Mouse (Mus musculus) liver, postnatal 0 days (tissue): ENCODE data around the gene Rnf135. TPM values are rescaled to one million over a fixed set of nuclear protein-coding genes. Genes with fewer than 3 reads are reported as not detected.

Experiments used
- ATAC-seq: fragments of 200-750 bp; cut with Nextera tagmentation; 2 replicates; pipeline ENCODE4 v1.8.0; 2017; ENCODE audit warnings: mild to moderate bottlenecking, moderate library complexity
- DNase-seq: peaks from one replicate; pipeline ENCODE4 v3.0.0-alpha.2; 2016
- H3K27ac ChIP-seq: fragments of 300-500 bp; sonication (generic); 2 replicates; pipeline ENCODE4 v1.5.1; 2014; ENCODE audit warnings: antibody characterized with exemption, moderate library complexity, mild to moderate bottlenecking, low read depth
- H3K27me3 ChIP-seq: fragments of 300-500 bp; sonication (generic); 2 replicates; pipeline ENCODE4 v1.6.1; 2014; ENCODE audit warnings: low read length, control low read depth, mixed read lengths; ENCODE audit not compliant: insufficient read depth
- H3K36me3 ChIP-seq: fragments of 300-500 bp; sonication (generic); replicated peaks from 2 replicates; pipeline ENCODE4 v1.6.1; 2014; ENCODE audit warnings: mild to moderate bottlenecking, control low read depth, low read length, moderate library complexity, mixed read lengths; ENCODE audit not compliant: insufficient read depth
- H3K4me1 ChIP-seq: fragments of 300-500 bp; sonication (generic); 2 replicates; pipeline ENCODE4 v1.6.1; 2014; ENCODE audit warnings: antibody characterized with exemption, mild to moderate bottlenecking, control low read depth; ENCODE audit not compliant: insufficient read depth
- H3K4me2 ChIP-seq: fragments of 300-500 bp; sonication (generic); 2 replicates; pipeline ENCODE4 v1.6.1; 2014; ENCODE audit warnings: low read depth, mild to moderate bottlenecking, low read length, moderate library complexity, mixed read lengths
- H3K4me3 ChIP-seq: fragments of 300-500 bp; sonication (generic); 2 replicates; pipeline ENCODE4 v1.5.1; 2014; ENCODE audit warnings: low read depth, low read length
- H3K9ac ChIP-seq: fragments of 300-500 bp; sonication (generic); replicated peaks from 2 replicates; pipeline ENCODE4 v1.6.1; 2014; ENCODE audit warnings: mild to moderate bottlenecking, moderate library complexity
- H3K9me3 ChIP-seq: fragments of 300-500 bp; sonication (generic); 2 replicates; pipeline ENCODE4 v1.6.1; 2016; ENCODE audit warnings: mild to moderate bottlenecking, control low read depth, low read length, mixed read lengths
- CTCF ChIP-seq: sonication (generic); IDR thresholded peaks from 2 replicates; pipeline ENCODE4 v1.5.1; 2016; ENCODE audit warnings: antibody characterized with exemption, low read depth
- EP300 ChIP-seq: IDR thresholded peaks from 2 replicates; pipeline ENCODE4 v1.6.1; 2016; ENCODE audit warnings: antibody characterized with exemption, low read depth, mild to moderate bottlenecking
- WGBS: fragments of 180-500 bp; shearing (Covaris S2); extraction: QIAGEN DNeasy Blood & Tissue Kit; methylation state at CpG from one replicate; pipeline ENCODE4 v1.1.7; 2014; ENCODE audit not compliant: insufficient replicate concordance; 5-methylcytosine and 5-hydroxymethylcytosine counted together
- polyA plus RNA-seq: library from polyadenylated mRNA; unstranded; fragments of >200 nt; fragmentation: Nextera tagmentation; extraction: Ambion mirVana; gene quantifications from 2 replicates; pipeline ENCODE4 v1.2.1, GENCODE M21; 2015

Rnf135 gene
- polyA plus RNA-seq, result 6.8 and 7.7 TPM in 2 replicates

- H3K27ac ChIP-seq, result peak within 1 kb of the TSS; percentile 94
- H3K9ac ChIP-seq, result peak within 1 kb of the TSS; percentile 98
- no peaks in the 10 kb centered on the region for H3K9me3 ChIP-seq
- H3K36me3 ChIP-seq, result no peaks in the 10 kb centered on the region
- TF ChIP-seq EP300 (no peak), CTCF (no peak)
- H3K27me3 ChIP-seq, result no peaks in the 10 kb centered on the region
- peak; percentile 92 for DNase-seq
- H3K4me1 ChIP-seq, result no peaks in the 10 kb centered on the region
- under 1% methylated on average over 33 of the region's 33 CpGs for WGBS
- peak; percentile 95 for ATAC-seq
- H3K4me2 ChIP-seq, result peak within 1 kb of the TSS; percentile 81
- H3K4me3 ChIP-seq, result peak within 1 kb of the TSS; percentile 95
Observed at GRCm38 (mm10) chr11:80183705-80184255, at the start of gene Rnf135. TSS of gene Rnf135 (plus strand) at chr11:80183851.

DNA sequence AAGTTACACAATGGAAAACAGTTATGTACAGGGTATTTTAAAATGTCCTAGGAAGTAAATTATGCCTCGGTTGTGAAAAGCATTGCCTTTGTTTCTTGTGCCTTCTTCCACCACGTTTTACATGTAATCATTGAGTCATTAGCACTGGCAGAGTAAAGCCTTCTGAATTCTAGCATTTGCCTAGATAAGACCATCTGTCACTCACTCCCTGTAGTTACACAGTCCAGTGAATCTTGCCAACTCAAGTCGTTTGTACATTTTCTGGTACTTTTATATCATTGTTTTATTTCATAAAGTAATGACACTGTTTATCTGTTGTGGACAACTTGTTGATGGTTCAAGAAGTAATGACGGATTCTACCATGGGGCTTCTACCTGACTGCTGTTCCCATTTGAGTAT lies 48.9 kb upstream of the Rnf135 start:
- WGBS, result 63% methylated on average over 4 of the region's 4 CpGs
- no peak overlapping the region for H3K27ac ChIP-seq
- TF ChIP-seq CTCF (no peak), EP300 (no peak)
- H3K4me3 ChIP-seq, result no peak overlapping the region
- H3K27me3 ChIP-seq, result no peaks in the 10 kb centered on the region
- H3K9ac ChIP-seq, result no peak overlapping the region
- peaks cover 62% of the 10 kb centered on the region for H3K36me3 ChIP-seq
- no peak overlapping the region for H3K4me2 ChIP-seq
- no peak for ATAC-seq
- DNase-seq, result no peak
- no peaks in the 10 kb centered on the region for H3K9me3 ChIP-seq
- no peaks in the 10 kb centered on the region for H3K4me1 ChIP-seq

DNA sequence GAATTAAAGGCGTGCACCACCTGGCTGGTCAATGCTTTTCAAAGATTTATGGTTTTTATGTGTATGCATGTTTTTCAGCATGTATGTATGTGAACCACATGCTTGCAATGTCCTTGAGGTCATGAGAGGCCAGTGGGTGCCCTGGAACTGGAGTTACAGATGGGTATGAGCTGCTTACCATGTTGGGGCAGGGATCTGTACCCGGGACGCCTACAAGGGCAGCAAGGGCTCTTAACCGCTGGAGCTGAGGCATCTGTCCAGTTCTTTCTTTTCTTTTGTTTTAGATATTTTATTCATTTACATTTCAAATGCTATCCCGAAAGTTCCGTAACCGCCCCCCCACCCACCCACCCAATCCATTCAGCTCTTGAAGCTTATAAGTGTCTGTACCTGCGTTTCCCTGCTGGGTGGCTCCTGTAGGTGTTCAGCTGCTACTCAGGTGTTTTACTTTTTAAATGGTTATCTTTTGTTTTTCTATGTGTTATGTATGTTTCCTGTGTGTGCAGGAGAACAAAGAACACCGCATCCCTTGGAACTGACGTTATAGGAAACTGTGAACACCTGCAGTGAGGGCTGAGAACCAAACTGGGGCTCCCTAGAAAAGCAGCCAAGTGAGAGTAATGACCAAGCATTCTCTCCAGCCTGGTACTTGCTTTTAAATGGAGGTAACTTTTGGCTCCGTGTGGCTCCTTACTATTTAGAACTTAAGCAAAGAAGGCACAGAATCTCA lies 47.5 kb upstream of the Rnf135 start:
- ATAC-seq, result no peak
- 95% methylated on average over 11 of the region's 11 CpGs for WGBS

DNA sequence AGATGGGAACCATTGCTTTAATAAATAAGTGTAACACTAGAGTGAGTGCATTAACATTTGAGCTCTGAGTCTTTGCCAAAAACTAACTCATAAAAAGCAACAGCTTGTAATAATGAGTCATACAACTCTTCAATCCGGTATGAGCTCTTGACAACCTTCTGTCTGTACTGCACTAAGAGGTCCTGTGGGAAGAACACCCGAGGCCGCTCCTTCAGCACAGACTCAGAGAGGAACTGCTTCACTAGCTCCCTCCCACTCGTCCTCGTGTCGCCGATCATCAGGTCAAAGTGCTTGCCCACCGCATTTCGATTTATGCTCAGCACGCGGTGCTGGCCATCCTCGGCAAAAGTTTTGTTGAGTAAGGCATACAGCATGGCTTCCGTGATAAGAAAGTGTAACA lies 46.9 kb upstream of the Rnf135 start:
- no peak for DNase-seq

More for the DNA sequence above, 47.5 kb upstream of the Rnf135 start:
- no peak overlapping the region for H3K4me3 ChIP-seq
- DNase-seq, result no peak
- H3K4me1 ChIP-seq, result 0 out of 2 replicates have a peak, but pooled peaks cover 4% of the 10 kb centered on the region
- H3K4me2 ChIP-seq, result no peak overlapping the region
- H3K27ac ChIP-seq, result no peak overlapping the region
- no peak overlapping the region for H3K9ac ChIP-seq
- peaks cover 58% of the 10 kb centered on the region for H3K36me3 ChIP-seq
- H3K27me3 ChIP-seq, result no peaks in the 10 kb centered on the region
- no peaks in the 10 kb centered on the region for H3K9me3 ChIP-seq
- no peak for TF ChIP-seq EP300
- no peak for TF ChIP-seq CTCF

GRCm38 (mm10) chr11:80137773-80138172 lies 45.9 kb upstream of the Rnf135 start:
- Histone ChIP-seq H3K9ac (no peak overlapping the region), H3K36me3 (peaks cover 45% of the 10 kb centered on the region), H3K27ac (no peak overlapping the region), H3K4me2 (no peak overlapping the region), H3K9me3 (no peaks in the 10 kb centered on the region), H3K4me3 (no peak overlapping the region), H3K27me3 (no peaks in the 10 kb centered on the region), H3K4me1 (peaks cover 6% of the 10 kb centered on the region; the same call in 1 of the 2 replicates)
- WGBS, result 88% methylated on average over 5 of the region's 5 CpGs
- DNase-seq (no peak), ATAC-seq (no peak)
- TF ChIP-seq CTCF (no peak), EP300 (no peak)

More for the DNA sequence above, 46.9 kb upstream of the Rnf135 start:
- no peak overlapping the region for H3K4me3 ChIP-seq
- H3K36me3 ChIP-seq, result peaks cover 54% of the 10 kb centered on the region
- no peaks in the 10 kb centered on the region for H3K9me3 ChIP-seq
- 90% methylated on average over 13 of the region's 13 CpGs for WGBS
- no peak for TF ChIP-seq CTCF
- no peak for TF ChIP-seq EP300
- H3K27me3 ChIP-seq, result no peaks in the 10 kb centered on the region
- H3K4me2 ChIP-seq, result no peak overlapping the region
- H3K9ac ChIP-seq, result no peak overlapping the region
- no peak for ATAC-seq
- H3K4me1 ChIP-seq, result 0 out of 2 replicates have a peak, but pooled peaks cover 4% of the 10 kb centered on the region
- no peak overlapping the region for H3K27ac ChIP-seq

DNA sequence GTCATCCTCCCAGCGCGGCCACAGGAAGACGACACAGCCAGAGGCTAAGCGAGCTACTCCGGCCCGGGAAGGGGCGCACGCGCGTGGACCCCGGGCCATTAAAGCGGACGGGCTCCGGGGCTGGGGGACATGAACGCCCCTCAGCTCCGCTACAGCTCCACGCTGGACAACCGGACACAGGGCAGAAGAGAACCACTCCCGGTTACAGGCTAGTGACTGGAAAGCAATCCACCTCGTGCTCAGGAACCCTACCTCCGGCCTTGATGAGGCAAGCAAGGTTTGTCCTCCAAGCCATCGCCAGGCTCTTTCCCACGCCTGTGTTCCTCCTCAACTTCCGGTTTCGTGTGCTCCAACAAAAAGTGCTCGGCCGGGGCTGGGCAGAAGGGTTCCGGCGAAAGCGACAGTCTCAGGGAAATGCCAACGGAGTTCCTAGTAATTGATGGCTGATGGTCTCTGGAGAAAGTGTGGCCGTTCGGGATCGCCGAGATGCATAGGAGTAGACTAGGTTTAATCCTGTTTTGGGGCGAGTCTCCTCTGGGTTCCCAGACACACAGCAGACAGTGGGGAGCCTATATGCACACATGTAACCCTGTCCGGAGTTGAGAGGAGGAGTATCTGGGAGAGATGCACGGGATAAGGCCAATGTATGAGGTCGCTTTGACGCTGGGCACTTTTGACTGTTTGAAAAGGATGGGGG lies 41.7 kb upstream of the Rnf135 start, which contains the start of gene Tefm:
Gene Tefm (minus strand): TSS at position 351 of the 697 bp plus-strand sequence.
- Histone ChIP-seq H3K9ac (peak within 1 kb of the TSS; percentile 85), H3K27ac (peak within 1 kb of the TSS; percentile 91), H3K9me3 (no peaks in the 10 kb centered on the region), H3K4me1 (peaks cover 19% of the 10 kb centered on the region), H3K36me3 (peaks cover 13% of the 10 kb centered on the region), H3K27me3 (no peaks in the 10 kb centered on the region), H3K4me2 (peak within 1 kb of the TSS; percentile 90), H3K4me3 (peak within 1 kb of the TSS; percentile 75)
- peak; percentile 87 for DNase-seq
- peak; percentile 90 for ATAC-seq
- WGBS, result under 1% methylated on average over 40 of the region's 40 CpGs
- no peak for TF ChIP-seq CTCF
- peak; percentile 64 for TF ChIP-seq EP300
